Mouse (Mus musculus): ENCODE results near the gene Clca1. TPM values are rescaled to one million over a fixed set of nuclear protein-coding genes. Genes with fewer than 3 reads are reported as not detected.

Clca1 gene
- total and polyA plus RNA-seq, 2 experiments from 2014 or later: not detected

- DNase-seq (ENCODE audit: low spot score) (no peak), ATAC-seq (no peak)
- Histone ChIP-seq H3K9ac (replicated peaks; ENCODE audit: low read length) (no peak overlapping the region), H3K36me3 (ENCODE audit: insufficient read depth, low read length) (no peaks in the 10 kb centered on the region), H3K4me1 (ENCODE audit: insufficient read depth, low read length) (no peaks in the 10 kb centered on the region), H3K4me3 (ENCODE audit: low read length) (no peak overlapping the region), H3K27me3 (ENCODE audit: insufficient read depth, low read length) (no peaks in the 10 kb centered on the region), H3K4me2 (ENCODE audit: low read depth, low read length) (no peak overlapping the region), H3K27ac (no peak overlapping the region), H3K9me3 (ENCODE audit: low read length) (no peaks in the 10 kb centered on the region)
- 83% methylated on average over 1 of the region's 1 CpGs for WGBS
- TF ChIP-seq CTCF (IDR thresholded peaks at IDR 0.05; ENCODE audit: low read depth): no peak
These were observed 62.8 kb downstream of the Clca1 start for GRCm38 (mm10) chr3:144969755-144970154.

- H3K4me1 ChIP-seq (ENCODE audit: insufficient read depth, low read length): no peaks in the 10 kb centered on the region
- no peak overlapping the region for H3K9ac ChIP-seq (replicated peaks; ENCODE audit: low read length)
- no peak overlapping the region for H3K4me2 ChIP-seq (ENCODE audit: low read depth, low read length)
- DNase-seq (ENCODE audit: low spot score) (no peak), ATAC-seq (no peak)
- no peaks in the 10 kb centered on the region for H3K36me3 ChIP-seq (ENCODE audit: insufficient read depth, low read length)
- no peak for TF ChIP-seq CTCF (IDR thresholded peaks at IDR 0.05; ENCODE audit: low read depth)
- no peaks in the 10 kb centered on the region for H3K27me3 ChIP-seq (ENCODE audit: insufficient read depth, low read length)
- 72% methylated on average over 4 of the region's 4 CpGs for WGBS
- no peak overlapping the region for H3K4me3 ChIP-seq (ENCODE audit: low read length)
- H3K27ac ChIP-seq: no peak overlapping the region
- no peaks in the 10 kb centered on the region for H3K9me3 ChIP-seq (ENCODE audit: low read length)
These were observed 66.5 kb downstream of the Clca1 start for GRCm38 (mm10) chr3:144966074-144966473.

Other genes starting within 250 kb of the Clca1 start
- 0.05 and 0.25 TPM in 2 replicates for gene Clca3a2, start 213.3 kb downstream of the Clca1 start, total RNA-seq (2014; rRNA removed)
- 0.13 and 0.25 TPM in 2 replicates for gene Clca3a2, start 213.3 kb downstream of the Clca1 start, polyA plus RNA-seq (2015; fragmentation: Nextera tagmentation; extraction: Ambion mirVana)
- gene Clca3b, start 183.4 kb downstream of the Clca1 start, total RNA-seq (2014; rRNA removed): not detected in 2 replicates
- gene Clca3b, start 183.4 kb downstream of the Clca1 start, polyA plus RNA-seq (2015; fragmentation: Nextera tagmentation; extraction: Ambion mirVana): not detected in 2 replicates
- gene Clca4b, start 100.2 kb downstream of the Clca1 start, total RNA-seq (2014; rRNA removed): 0.43 TPM in 1 of 2 replicates, not detected in the other
- 0.05 TPM in 1 of 2 replicates, not detected in the other for gene Clca4b, start 100.2 kb downstream of the Clca1 start, polyA plus RNA-seq (2015; fragmentation: Nextera tagmentation; extraction: Ambion mirVana)
- gene Clca4a, start 57.7 kb downstream of the Clca1 start, total RNA-seq (2014; rRNA removed): not detected in 2 replicates
- 0.09 TPM in 1 of 2 replicates, not detected in the other for gene Clca4a, start 57.7 kb downstream of the Clca1 start, polyA plus RNA-seq (2015; fragmentation: Nextera tagmentation; extraction: Ambion mirVana)
- 0.36 TPM in 1 of 2 replicates, not detected in the other for gene Clca2, start 66.7 kb upstream of the Clca1 start, total RNA-seq (2014; rRNA removed)
- 0.04 TPM in 1 of 2 replicates, not detected in the other for gene Clca2, start 66.7 kb upstream of the Clca1 start, polyA plus RNA-seq (2015; fragmentation: Nextera tagmentation; extraction: Ambion mirVana)
- gene Odf2l, start 85.8 kb upstream of the Clca1 start, total RNA-seq (2014; rRNA removed): 6.0 and 7.8 TPM in 2 replicates
- 9.7 and 12.0 TPM in 2 replicates for gene Odf2l, start 85.8 kb upstream of the Clca1 start, polyA plus RNA-seq (2015; fragmentation: Nextera tagmentation; extraction: Ambion mirVana)

Measured in hindbrain, postnatal 0 days (tissue).